Comparison of ENCODE assay signal across 8 mouse cellular contexts in the genomic region with DNA sequence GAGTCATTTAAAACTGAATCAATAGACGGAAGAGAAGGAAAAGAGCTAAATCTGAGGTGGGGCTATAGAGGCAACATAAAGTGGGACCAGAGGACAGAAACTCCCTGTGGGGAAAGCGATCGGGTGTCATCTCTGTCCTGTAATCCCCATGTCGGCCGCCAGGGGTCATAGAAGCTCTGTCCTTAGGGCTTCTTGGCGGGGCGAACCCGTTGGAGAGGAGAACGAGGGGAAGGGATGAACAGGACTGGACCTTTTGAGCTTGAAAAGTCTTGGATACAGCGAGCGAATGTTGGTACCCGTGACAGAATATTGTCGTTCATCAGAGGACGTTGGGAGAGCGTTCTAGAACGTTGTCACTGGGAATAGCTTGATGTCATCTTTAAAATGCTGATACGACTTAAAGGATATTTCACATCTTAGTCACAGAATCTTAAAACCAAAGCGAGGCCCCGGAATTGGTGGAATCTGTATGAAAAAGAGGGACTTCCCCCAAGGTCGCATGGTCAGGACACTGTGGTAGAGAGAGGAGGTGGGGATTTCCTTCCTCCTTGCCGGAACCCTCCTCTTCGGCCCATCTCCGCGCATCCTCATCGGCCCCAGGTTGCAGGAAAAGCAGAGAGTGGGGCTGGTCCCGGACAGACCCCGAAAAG. TPM values are rescaled to one million over a fixed set of nuclear protein-coding genes. Genes with fewer than 3 reads are reported as not detected.
A peak's percentile ranks its signal among the peaks of the same experiment; 100 is the strongest.
DNase-seq lines count a peak whose midpoint lies in the region; ATAC-seq and TF ChIP-seq lines count a peak whose summit lies in the region.

No protein-coding gene starts in this region.

- no peak for TF ChIP-seq EP300 in MEL (IDR thresholded peaks at IDR 0.05; ENCODE audit: low read depth in 1 of 2, low read length in 2 of 2)
- 0 out of 2 replicates have a peak, but pooled peaks have one; percentile 27 for TF ChIP-seq EP300 in lung, postnatal 0 days (IDR thresholded peaks at IDR 0.05)

- peak; percentile 88 for DNase-seq in MEL (ENCODE audit: low read depth, low spot score)
- DNase-seq in cerebellum, adult 18-20 months = peak; percentile 87 to 91
- DNase-seq in forebrain, postnatal 0 days = peak; percentile 86
- peak; percentile 83 for DNase-seq in hindbrain, embryonic 11.5 days (ENCODE audit: low spot score)
- peak; percentile 74 for DNase-seq in layer of hippocampus, adult 9-11 months
- DNase-seq in lung, postnatal 0 days (ENCODE audit: low spot score) = peak; percentile 60
- peak; percentile 81 for DNase-seq in retina, postnatal 1 day
- peak; percentile 89 for DNase-seq in thymus, postnatal 4 days

- 8% methylated on average over 27 of the region's 27 CpGs for WGBS in forebrain, postnatal 0 days
- WGBS in hindbrain, embryonic 11.5 days = 8% methylated on average over 26 of the region's 27 CpGs
- 6% methylated on average over 27 of the region's 27 CpGs for WGBS in lung, postnatal 0 days

- peak; percentile 80 to 98 (median 97) for TF ChIP-seq CTCF in MEL (IDR thresholded peaks at IDR 0.05 in 2 of 3, conservative IDR thresholded peaks at IDR 0.05 in 1 of 3; ENCODE audit: control insufficient read depth in 1 of 3, insufficient read depth in 1 of 3, low read depth in 2 of 3, low read length in 3 of 3, poor library complexity in 1 of 3, severe bottlenecking in 1 of 3)
- peak; percentile 89 for TF ChIP-seq CTCF in forebrain, postnatal 0 days (IDR thresholded peaks at IDR 0.05; ENCODE audit: low read depth)
- TF ChIP-seq CTCF in lung, postnatal 0 days (IDR thresholded peaks at IDR 0.05) = peak; percentile 86

- no peaks in the 10 kb centered on the region for H3K9me3 ChIP-seq in MEL (replicated peaks; ENCODE audit: insufficient read depth, low read length)
- H3K9me3 ChIP-seq in forebrain, postnatal 0 days (ENCODE audit: low read length) = no peaks in the 10 kb centered on the region
- no peaks in the 10 kb centered on the region for H3K9me3 ChIP-seq in hindbrain, embryonic 11.5 days (ENCODE audit: control insufficient read depth, low read length)
- H3K9me3 ChIP-seq in lung, postnatal 0 days (ENCODE audit: low read length) = no peaks in the 10 kb centered on the region

- H3K9ac ChIP-seq in MEL (ENCODE audit: control insufficient read depth, low read depth, low read length, poor library complexity, severe bottlenecking) = peak overlapping the region; percentile 18
- H3K9ac ChIP-seq in forebrain, postnatal 0 days = peak overlapping the region; percentile 39; the same call in 1 of the 2 replicates
- no peak overlapping the region for H3K9ac ChIP-seq in hindbrain, embryonic 11.5 days (ENCODE audit: low read depth, low read length)
- no peak overlapping the region for H3K9ac ChIP-seq in lung, postnatal 0 days (replicated peaks; ENCODE audit: low read depth)

- peaks cover 0 to 8% of the 10 kb centered on the region in 2 experiments; a peak in 2 of 4 replicates for H3K36me3 ChIP-seq in MEL (ENCODE audit: control insufficient read depth in 1 of 2, insufficient read depth in 2 of 2, low read length in 2 of 2)
- peaks cover 19% of the 10 kb centered on the region for H3K36me3 ChIP-seq in forebrain, postnatal 0 days (ENCODE audit: insufficient read depth)
- H3K36me3 ChIP-seq in hindbrain, embryonic 11.5 days (ENCODE audit: control insufficient read depth, insufficient read depth, low read length) = no peaks in the 10 kb centered on the region
- H3K36me3 ChIP-seq in lung, postnatal 0 days (ENCODE audit: insufficient read depth, low read length) = no peaks in the 10 kb centered on the region

- H3K79me2 ChIP-seq in MEL (ENCODE audit: control insufficient read depth, insufficient read depth, low read length, poor library complexity) = no peaks in the 10 kb centered on the region

- H3K4me2 ChIP-seq in forebrain, postnatal 0 days (ENCODE audit: low read depth) = peak overlapping the region; percentile 56
- H3K4me2 ChIP-seq in hindbrain, embryonic 11.5 days (replicated peaks; ENCODE audit: low read depth, low read length) = peak overlapping the region; percentile 26
- no peak overlapping the region for H3K4me2 ChIP-seq in lung, postnatal 0 days (replicated peaks; ENCODE audit: low read depth, low read length)

- H3K4me1 ChIP-seq in MEL (ENCODE audit: control insufficient read depth in 1 of 2, insufficient read depth in 2 of 2, low read length in 2 of 2) = peaks cover 9 to 22% of the 10 kb centered on the region in 2 experiments
- H3K4me1 ChIP-seq in forebrain, postnatal 0 days (ENCODE audit: insufficient read depth) = peaks cover 7% of the 10 kb centered on the region; the same call in 1 of the 2 replicates
- peaks cover 5% of the 10 kb centered on the region; the same call in 1 of the 2 replicates for H3K4me1 ChIP-seq in hindbrain, embryonic 11.5 days (replicated peaks; ENCODE audit: control insufficient read depth, insufficient read depth, low read length)
- peaks cover 16% of the 10 kb centered on the region; the same call in 1 of the 2 replicates for H3K4me1 ChIP-seq in lung, postnatal 0 days (ENCODE audit: insufficient read depth, low read depth, low read length)

- peak overlapping the region; percentile 1 to 46 for H3K4me3 ChIP-seq in MEL (ENCODE audit: control insufficient read depth in 1 of 2, insufficient read depth in 1 of 2, low read depth in 2 of 2, low read length in 2 of 2)
- H3K4me3 ChIP-seq in forebrain, postnatal 0 days (ENCODE audit: low read depth, low read length) = peak overlapping the region; percentile 70
- peak overlapping the region; percentile 12; the same call in 1 of the 2 replicates for H3K4me3 ChIP-seq in hindbrain, embryonic 11.5 days (ENCODE audit: low read depth, low read length)
- no peak overlapping the region for H3K4me3 ChIP-seq in lung, postnatal 0 days (ENCODE audit: low read depth, low read length)

- TF ChIP-seq POLR2A in MEL (IDR thresholded peaks at IDR 0.05; ENCODE audit: control insufficient read depth in 1 of 2, insufficient read depth in 1 of 2, low read depth in 1 of 2, low read length in 2 of 2, poor library complexity in 1 of 2) = no peak

- no peak for ATAC-seq in forebrain, postnatal 0 days
- ATAC-seq in hindbrain, embryonic 11.5 days (ENCODE audit: low FRiP score) = no peak
- ATAC-seq in lung, postnatal 0 days = no peak

- H3K27ac ChIP-seq in MEL (ENCODE audit: control insufficient read depth, low read depth, low read length) = no peak overlapping the region
- H3K27ac ChIP-seq in forebrain, postnatal 0 days (ENCODE audit: low read depth, low read length) = no peak overlapping the region
- no peak overlapping the region for H3K27ac ChIP-seq in hindbrain, embryonic 11.5 days (ENCODE audit: low read depth, low read length)
- no peak overlapping the region for H3K27ac ChIP-seq in lung, postnatal 0 days (ENCODE audit: low read length)

- TF ChIP-seq RAD21 in MEL (IDR thresholded peaks at IDR 0.05; ENCODE audit: low read depth, low read length) = peak; percentile 94

- no peaks in the 10 kb centered on the region for H3K27me3 ChIP-seq in MEL (ENCODE audit: control insufficient read depth in 1 of 2, insufficient read depth in 2 of 2, low read length in 2 of 2)
- peaks cover 5% of the 10 kb centered on the region; the same call in 1 of the 2 replicates for H3K27me3 ChIP-seq in forebrain, postnatal 0 days (ENCODE audit: insufficient read depth, low read length)
- H3K27me3 ChIP-seq in hindbrain, embryonic 11.5 days (ENCODE audit: control insufficient read depth, insufficient read depth, low read length) = peaks cover 41% of the 10 kb centered on the region
- peaks cover 37% of the 10 kb centered on the region for H3K27me3 ChIP-seq in lung, postnatal 0 days (replicated peaks; ENCODE audit: insufficient read depth, low read length)

RNA-seq across cellular contexts. Expression of a gene that starts 2.3 kb away (rescaled TPM):
- total RNA-seq in MEL (2012; rRNA removed) = 22.0 and 25.1 TPM in 2 replicates
- 10 to 100 TPM in 1 of 2 experiments, not detected in 1; 43.6 TPM for polyA plus RNA-seq in MEL (2012; ENCODE audit: insufficient read depth in 1 of 2, insufficient read length in 2 of 2, low read depth in 1 of 2, low replicate concordance in 2 of 2, missing spikeins in 1 of 2)
- 63.6 and 64.8 TPM in 2 replicates for total RNA-seq in forebrain, postnatal 0 days (2014; rRNA removed)
- 7.9 and 9.9 TPM in 2 replicates for polyA plus RNA-seq in forebrain, postnatal 0 days (2015; fragmentation: Nextera tagmentation; extraction: Ambion mirVana)
- polyA plus RNA-seq in hindbrain, embryonic 11.5 days (2014; fragmentation: Nextera tagmentation; extraction: Ambion mirVana) = 1.4 and 2.0 TPM in 2 replicates
- 17.9 and 21.7 TPM in 2 replicates for polyA plus RNA-seq in lung, postnatal 0 days (2015; fragmentation: Nextera tagmentation; extraction: Ambion mirVana)

RNA-seq across cellular contexts. Expression of a gene that starts 12.6 kb away (rescaled TPM):
- total RNA-seq in MEL (2012; rRNA removed) = 0.49 and 0.65 TPM in 2 replicates
- 1 to 10 TPM in 1 of 2 experiments, not detected in 1; 2.1 TPM for polyA plus RNA-seq in MEL (2012; ENCODE audit: insufficient read depth in 1 of 2, insufficient read length in 2 of 2, low read depth in 1 of 2, low replicate concordance in 2 of 2, missing spikeins in 1 of 2)
- total RNA-seq in forebrain, postnatal 0 days (2014; rRNA removed) = 16.9 and 20.2 TPM in 2 replicates
- polyA plus RNA-seq in forebrain, postnatal 0 days (2015; fragmentation: Nextera tagmentation; extraction: Ambion mirVana) = 5.3 and 8.0 TPM in 2 replicates
- polyA plus RNA-seq in hindbrain, embryonic 11.5 days (2014; fragmentation: Nextera tagmentation; extraction: Ambion mirVana) = 0.89 and 1.7 TPM in 2 replicates
- 0.80 and 1.0 TPM in 2 replicates for polyA plus RNA-seq in lung, postnatal 0 days (2015; fragmentation: Nextera tagmentation; extraction: Ambion mirVana)

RNA-seq across cellular contexts. Expression of a gene that starts 29.0 kb away (rescaled TPM):
- 333 and 345 TPM in 2 replicates for total RNA-seq in MEL (2012; rRNA removed)
- 100 to 1,000 TPM in 1 of 2 experiments, not detected in 1; 234 TPM for polyA plus RNA-seq in MEL (2012; ENCODE audit: insufficient read depth in 1 of 2, insufficient read length in 2 of 2, low read depth in 1 of 2, low replicate concordance in 2 of 2, missing spikeins in 1 of 2)
- total RNA-seq in forebrain, postnatal 0 days (2014; rRNA removed) = 50.0 and 88.1 TPM in 2 replicates
- 124 and 172 TPM in 2 replicates for polyA plus RNA-seq in forebrain, postnatal 0 days (2015; fragmentation: Nextera tagmentation; extraction: Ambion mirVana)
- 143 and 149 TPM in 2 replicates for polyA plus RNA-seq in hindbrain, embryonic 11.5 days (2014; fragmentation: Nextera tagmentation; extraction: Ambion mirVana)
- 63.2 and 65.2 TPM in 2 replicates for polyA plus RNA-seq in lung, postnatal 0 days (2015; fragmentation: Nextera tagmentation; extraction: Ambion mirVana)

RNA-seq across cellular contexts. Expression of a gene that starts 29.5 kb away (rescaled TPM):
- total RNA-seq in MEL (2012; rRNA removed) = 3.1 and 3.4 TPM in 2 replicates
- 1 to 10 TPM in 1 of 2 experiments, not detected in 1; 6.5 TPM for polyA plus RNA-seq in MEL (2012; ENCODE audit: insufficient read depth in 1 of 2, insufficient read length in 2 of 2, low read depth in 1 of 2, low replicate concordance in 2 of 2, missing spikeins in 1 of 2)
- total RNA-seq in forebrain, postnatal 0 days (2014; rRNA removed) = 12.3 and 14.4 TPM in 2 replicates
- 19.8 and 23.3 TPM in 2 replicates for polyA plus RNA-seq in forebrain, postnatal 0 days (2015; fragmentation: Nextera tagmentation; extraction: Ambion mirVana)
- polyA plus RNA-seq in hindbrain, embryonic 11.5 days (2014; fragmentation: Nextera tagmentation; extraction: Ambion mirVana) = 11.7 and 12.0 TPM in 2 replicates
- polyA plus RNA-seq in lung, postnatal 0 days (2015; fragmentation: Nextera tagmentation; extraction: Ambion mirVana) = 14.1 and 14.5 TPM in 2 replicates

RNA-seq across cellular contexts. Expression of a gene that starts 33.8 kb away (rescaled TPM):
- 0.07 and 0.19 TPM in 2 replicates for total RNA-seq in MEL (2012; rRNA removed)
- under 1 TPM in 1 of 2 experiments, not detected in 1; 0.15 TPM for polyA plus RNA-seq in MEL (2012; ENCODE audit: insufficient read depth in 1 of 2, insufficient read length in 2 of 2, low read depth in 1 of 2, low replicate concordance in 2 of 2, missing spikeins in 1 of 2)
- total RNA-seq in forebrain, postnatal 0 days (2014; rRNA removed) = 2.2 and 2.5 TPM in 2 replicates
- 5.9 and 6.0 TPM in 2 replicates for polyA plus RNA-seq in forebrain, postnatal 0 days (2015; fragmentation: Nextera tagmentation; extraction: Ambion mirVana)
- polyA plus RNA-seq in hindbrain, embryonic 11.5 days (2014; fragmentation: Nextera tagmentation; extraction: Ambion mirVana) = 1.6 and 2.6 TPM in 2 replicates
- 2.7 and 3.1 TPM in 2 replicates for polyA plus RNA-seq in lung, postnatal 0 days (2015; fragmentation: Nextera tagmentation; extraction: Ambion mirVana)

Comparison
In these comparisons a context has a peak if more than half of its experiments do, and no peak if none do; other contexts are left out.
1. H3K9ac ChIP-seq: peak in MEL (single experiment) and forebrain, postnatal 0 days (single experiment); none in hindbrain, embryonic 11.5 days (single experiment) and lung, postnatal 0 days (single experiment).
2. Peak in every context shown above with its lines, with median percentiles within 50 percentile points of each other: DNase-seq and CTCF ChIP-seq.